ENCODE assay signal across 15 mouse cellular contexts in genomic region chr3:9619562-9620275, GRCm38 (mm10).
"Had no signal": no experiment of that assay in that cellular context is flagged by ENCODE, and none has a peak within 500 bp of the region (broad histone marks: within the 10 kb centered on the region; RNA-seq: fewer than 3 reads in every experiment).

No protein-coding gene starts in this region.

- DNase-seq: kidney, adult 11 months; layer of hippocampus, adult 9-11 months; lung, adult 2 months; lung, postnatal 36 days; right cerebral cortex, adult 18-20 months; spleen, adult 18-20 months; thymus, adult 2 months; thymus, postnatal 25 days had no signal

- H3K9ac ChIP-seq: limb, embryonic 12.5 days had no signal

- H3K4me3 ChIP-seq: limb, embryonic 12.5 days; megakaryocyte, embryonic 14.5 days had no signal

- H3K27me3 ChIP-seq: limb, embryonic 12.5 days had no signal

- H3K36me3 ChIP-seq: limb, embryonic 12.5 days had no signal

- H3K4me2 ChIP-seq: limb, embryonic 12.5 days; midbrain, embryonic 11.5 days had no signal

- ATAC-seq: hindbrain, postnatal 0 days; lung, postnatal 0 days; midbrain, embryonic 16.5 days had no signal

- H3K9me3 ChIP-seq: limb, embryonic 12.5 days had no signal

- H3K27ac ChIP-seq: hindbrain, postnatal 0 days; kidney, postnatal 0 days; limb, embryonic 12.5 days had no signal
